Mouse (Mus musculus) kidney, postnatal 36 days (tissue): Measurements from ENCODE around the gene Zfp3.
A peak's percentile ranks its signal among the peaks of the same experiment; 100 is the strongest.

Source experiments
- DNase-seq, 2 experiments: peaks; one replicate each; pipeline ENCODE4 v3.0.0; 2021 to 2022; ENCODE audit warnings: mixed read lengths in 2 of 2

The Zfp3 gene

GRCm38 (mm10) chr11:70763936-70764808, at the start of gene Zfp3:
Zfp3 (plus strand) TSS chr11:70764209.
- DNase-seq: peak; percentile 82 to 90

GRCm38 (mm10) chr11:70715832-70716231, 48.2 kb upstream of the Zfp3 start:
- no peak for DNase-seq

GRCm38 (mm10) chr11:70718481-70718880, 45.5 kb upstream of the Zfp3 start:
- no peak for DNase-seq

GRCm38 (mm10) chr11:70720567-70720966, 43.4 kb upstream of the Zfp3 start:
- no peak for DNase-seq

GRCm38 (mm10) chr11:70721072-70721471, 42.9 kb upstream of the Zfp3 start:
- DNase-seq: no peak

- peak; percentile 30 to 79 for DNase-seq
These were observed 39.3 kb upstream of the Zfp3 start for GRCm38 (mm10) chr11:70724706-70725105.

- DNase-seq: no peak
These were observed 37.4 kb upstream of the Zfp3 start for GRCm38 (mm10) chr11:70726585-70726984.

GRCm38 (mm10) chr11:70727385-70727784, 36.6 kb upstream of the Zfp3 start:
- DNase-seq: no peak

- peak; percentile 67 to 77 for DNase-seq
These were observed 33.5 kb upstream of the Zfp3 start for GRCm38 (mm10) chr11:70730427-70731038.

- no peak for DNase-seq
These were observed 32.8 kb upstream of the Zfp3 start for GRCm38 (mm10) chr11:70731178-70731577.

GRCm38 (mm10) chr11:70733256-70733655, 30.8 kb upstream of the Zfp3 start:
- no peak for DNase-seq

- DNase-seq: peak; percentile 28 to 31
These were observed 26.3 kb upstream of the Zfp3 start for GRCm38 (mm10) chr11:70737749-70738148.

- no peak for DNase-seq
These were observed 22.4 kb upstream of the Zfp3 start for GRCm38 (mm10) chr11:70741603-70742002.

- no peak for DNase-seq
These were observed 21.9 kb upstream of the Zfp3 start for GRCm38 (mm10) chr11:70742117-70742516.

GRCm38 (mm10) chr11:70742581-70743459, 21.2 kb upstream of the Zfp3 start:
- no peak for DNase-seq

- DNase-seq: no peak
These were observed 18.4 kb upstream of the Zfp3 start for GRCm38 (mm10) chr11:70745636-70746035.

- DNase-seq: no peak
These were observed 16.0 kb upstream of the Zfp3 start for GRCm38 (mm10) chr11:70747876-70748545.

- no peak for DNase-seq
These were observed 11.5 kb upstream of the Zfp3 start for GRCm38 (mm10) chr11:70752337-70753017.

- DNase-seq: no peak
These were observed 10.9 kb upstream of the Zfp3 start for GRCm38 (mm10) chr11:70753146-70753545.

- DNase-seq: no peak
These were observed 9.5 kb upstream of the Zfp3 start for GRCm38 (mm10) chr11:70754476-70754875.

GRCm38 (mm10) chr11:70754958-70755357, 9.1 kb upstream of the Zfp3 start:
- no peak for DNase-seq

- peak; percentile 78 to 93 for DNase-seq
These were observed 8.4 kb upstream of the Zfp3 start for GRCm38 (mm10) chr11:70755645-70756044.
